Mouse (Mus musculus) heart, embryonic 11.5 days (tissue): Measurements from ENCODE around the gene Plcb1. TPM values are rescaled to one million over a fixed set of nuclear protein-coding genes. Genes with fewer than 3 reads are reported as not detected.

Experiments
- ATAC-seq: fragments of 200-750 bp; cut with Nextera tagmentation; replicated peaks from 2 replicates; pipeline ENCODE4 v1.8.0; 2017; ENCODE audit warnings: moderate library complexity; ENCODE audit not compliant: insufficient number of reproducible peaks, low FRiP score, low TSS enrichment
- H3K27ac ChIP-seq: fragments of 300-500 bp; sonication (generic); 2 replicates; pipeline ENCODE4 v1.5.1; 2014; ENCODE audit warnings: mild to moderate bottlenecking, low read depth, low read length
- H3K27me3 ChIP-seq: fragments of 300-500 bp; sonication (generic); 2 replicates; pipeline ENCODE4 v1.6.1; 2014; ENCODE audit warnings: mild to moderate bottlenecking, low read length, mixed read lengths; ENCODE audit not compliant: control insufficient read depth, insufficient read depth
- H3K36me3 ChIP-seq: fragments of 300-500 bp; sonication (generic); 2 replicates; pipeline ENCODE4 v1.6.1; 2014; ENCODE audit warnings: mild to moderate bottlenecking, low read length, moderate library complexity, mixed read lengths; ENCODE audit not compliant: control insufficient read depth, insufficient read depth
- H3K4me1 ChIP-seq: fragments of 300-500 bp; sonication (generic); 2 replicates; pipeline ENCODE4 v1.6.1; 2014; ENCODE audit warnings: low read length; ENCODE audit not compliant: control insufficient read depth, insufficient read depth
- H3K4me2 ChIP-seq: fragments of 300-500 bp; sonication (generic); 2 replicates; pipeline ENCODE4 v1.6.1; 2014; ENCODE audit warnings: mild to moderate bottlenecking, moderate library complexity
- H3K4me3 ChIP-seq: fragments of 300-500 bp; sonication (generic); 2 replicates; pipeline ENCODE4 v1.5.1; 2014; ENCODE audit warnings: low read depth, low read length
- H3K9ac ChIP-seq: fragments of 300-500 bp; sonication (generic); 2 replicates; pipeline ENCODE4 v1.6.1; 2014; ENCODE audit warnings: mild to moderate bottlenecking, low read depth, low read length, moderate library complexity
- H3K9me3 ChIP-seq: fragments of 300-500 bp; sonication (generic); replicated peaks from 2 replicates; pipeline ENCODE4 v1.6.1; 2016; ENCODE audit warnings: low read length; ENCODE audit not compliant: control insufficient read depth
- WGBS: fragments of 180-500 bp; shearing (Covaris S2); extraction: QIAGEN DNeasy Blood & Tissue Kit; methylation state at CpG from one replicate; pipeline ENCODE4 v1.1.7; 2014; ENCODE audit not compliant: insufficient replicate concordance; 5-methylcytosine and 5-hydroxymethylcytosine counted together
- polyA plus RNA-seq: library from polyadenylated mRNA; unstranded; fragments of >200 nt; fragmentation: Nextera tagmentation; extraction: Ambion mirVana; gene quantifications from 2 replicates; pipeline ENCODE4 v1.2.1, GENCODE M21; 2014

Gene Plcb1
- polyA plus RNA-seq, 1 experiment from 2014 or later, result 7.2 TPM

- no peaks in the 10 kb centered on the region for H3K36me3 ChIP-seq
- H3K27ac ChIP-seq, result no peak overlapping the region
- H3K9me3 ChIP-seq, result no peaks in the 10 kb centered on the region
- no peak for ATAC-seq
- no peak overlapping the region for H3K9ac ChIP-seq
- no peaks in the 10 kb centered on the region for H3K4me1 ChIP-seq
- 80% methylated on average over 2 of the region's 2 CpGs for WGBS
- no peaks in the 10 kb centered on the region for H3K27me3 ChIP-seq
- no peak overlapping the region for H3K4me2 ChIP-seq
- H3K4me3 ChIP-seq, result no peak overlapping the region
Observed at GRCm38 (mm10) chr2:134912616-134913015, 126.7 kb downstream of the Plcb1 start.

GRCm38 (mm10) chr2:134913542-134913941 lies 127.7 kb downstream of the Plcb1 start:
- Histone ChIP-seq H3K9me3 (no peaks in the 10 kb centered on the region), H3K27ac (no peak overlapping the region), H3K4me1 (no peaks in the 10 kb centered on the region), H3K4me3 (no peak overlapping the region), H3K36me3 (no peaks in the 10 kb centered on the region), H3K9ac (no peak overlapping the region), H3K4me2 (no peak overlapping the region), H3K27me3 (no peaks in the 10 kb centered on the region)
- WGBS, result 85% methylated on average over 3 of the region's 3 CpGs
- no peak for ATAC-seq

GRCm38 (mm10) chr2:134914091-134914550 lies 128.3 kb downstream of the Plcb1 start:
- Histone ChIP-seq H3K9me3 (no peaks in the 10 kb centered on the region), H3K27me3 (no peaks in the 10 kb centered on the region), H3K4me2 (no peak overlapping the region), H3K36me3 (no peaks in the 10 kb centered on the region), H3K4me1 (no peaks in the 10 kb centered on the region), H3K4me3 (no peak overlapping the region), H3K27ac (no peak overlapping the region), H3K9ac (no peak overlapping the region)
- ATAC-seq, result no peak
- 89% methylated on average over 2 of the region's 2 CpGs for WGBS

GRCm38 (mm10) chr2:134915035-134915434 lies 129.2 kb downstream of the Plcb1 start:
- Histone ChIP-seq H3K4me3 (no peak overlapping the region), H3K36me3 (no peaks in the 10 kb centered on the region), H3K4me2 (no peak overlapping the region), H3K9ac (no peak overlapping the region), H3K27ac (no peak overlapping the region), H3K9me3 (no peaks in the 10 kb centered on the region), H3K27me3 (no peaks in the 10 kb centered on the region), H3K4me1 (no peaks in the 10 kb centered on the region)
- no peak for ATAC-seq
- 40% methylated on average over 3 of the region's 3 CpGs for WGBS

- no peak overlapping the region for H3K9ac ChIP-seq
- no peak overlapping the region for H3K4me2 ChIP-seq
- H3K36me3 ChIP-seq, result no peaks in the 10 kb centered on the region
- no peaks in the 10 kb centered on the region for H3K27me3 ChIP-seq
- H3K4me3 ChIP-seq, result no peak overlapping the region
- H3K27ac ChIP-seq, result no peak overlapping the region
- H3K9me3 ChIP-seq, result no peaks in the 10 kb centered on the region
- H3K4me1 ChIP-seq, result no peaks in the 10 kb centered on the region
- 76% methylated on average over 9 of the region's 9 CpGs for WGBS
- no peak for ATAC-seq
Observed at GRCm38 (mm10) chr2:134920611-134921280, 134.9 kb downstream of the Plcb1 start.

GRCm38 (mm10) chr2:134922636-134923375 lies 136.9 kb downstream of the Plcb1 start:
- H3K9ac ChIP-seq, result no peak overlapping the region
- H3K4me1 ChIP-seq, result no peaks in the 10 kb centered on the region
- H3K36me3 ChIP-seq, result no peaks in the 10 kb centered on the region
- H3K27me3 ChIP-seq, result no peaks in the 10 kb centered on the region
- H3K4me3 ChIP-seq, result no peak overlapping the region
- H3K9me3 ChIP-seq, result no peaks in the 10 kb centered on the region
- WGBS, result 81% methylated on average over 10 of the region's 10 CpGs
- H3K4me2 ChIP-seq, result no peak overlapping the region
- no peak overlapping the region for H3K27ac ChIP-seq
- ATAC-seq, result no peak

GRCm38 (mm10) chr2:134924143-134924655 lies 138.3 kb downstream of the Plcb1 start:
- 82% methylated on average over 4 of the region's 4 CpGs for WGBS
- Histone ChIP-seq H3K4me2 (no peak overlapping the region), H3K36me3 (no peaks in the 10 kb centered on the region), H3K27me3 (no peaks in the 10 kb centered on the region), H3K4me3 (no peak overlapping the region), H3K27ac (no peak overlapping the region), H3K9ac (no peak overlapping the region), H3K9me3 (no peaks in the 10 kb centered on the region), H3K4me1 (no peaks in the 10 kb centered on the region)
- ATAC-seq, result no peak

GRCm38 (mm10) chr2:134926266-134926665 lies 140.4 kb downstream of the Plcb1 start:
- Histone ChIP-seq H3K27me3 (no peaks in the 10 kb centered on the region), H3K4me3 (no peak overlapping the region), H3K4me2 (no peak overlapping the region), H3K27ac (no peak overlapping the region), H3K36me3 (no peaks in the 10 kb centered on the region), H3K9ac (no peak overlapping the region), H3K9me3 (no peaks in the 10 kb centered on the region), H3K4me1 (no peaks in the 10 kb centered on the region)
- 90% methylated on average over 1 of the region's 1 CpGs for WGBS
- ATAC-seq, result no peak
